Mouse (Mus musculus) right cerebral cortex, adult 18-20 months (tissue): ENCODE measurements around the gene Adam17.
"Not testable (repeated sequence)": the region's sequence is repeated elsewhere in the genome, so short reads cannot be mapped to it uniquely, and the experiment has no call there.

ENCODE experiments used
- DNase-seq: peaks from one replicate; pipeline ENCODE4 v3.0.0; 2022; ENCODE audit warnings: mixed read lengths

Gene Adam17

DNA sequence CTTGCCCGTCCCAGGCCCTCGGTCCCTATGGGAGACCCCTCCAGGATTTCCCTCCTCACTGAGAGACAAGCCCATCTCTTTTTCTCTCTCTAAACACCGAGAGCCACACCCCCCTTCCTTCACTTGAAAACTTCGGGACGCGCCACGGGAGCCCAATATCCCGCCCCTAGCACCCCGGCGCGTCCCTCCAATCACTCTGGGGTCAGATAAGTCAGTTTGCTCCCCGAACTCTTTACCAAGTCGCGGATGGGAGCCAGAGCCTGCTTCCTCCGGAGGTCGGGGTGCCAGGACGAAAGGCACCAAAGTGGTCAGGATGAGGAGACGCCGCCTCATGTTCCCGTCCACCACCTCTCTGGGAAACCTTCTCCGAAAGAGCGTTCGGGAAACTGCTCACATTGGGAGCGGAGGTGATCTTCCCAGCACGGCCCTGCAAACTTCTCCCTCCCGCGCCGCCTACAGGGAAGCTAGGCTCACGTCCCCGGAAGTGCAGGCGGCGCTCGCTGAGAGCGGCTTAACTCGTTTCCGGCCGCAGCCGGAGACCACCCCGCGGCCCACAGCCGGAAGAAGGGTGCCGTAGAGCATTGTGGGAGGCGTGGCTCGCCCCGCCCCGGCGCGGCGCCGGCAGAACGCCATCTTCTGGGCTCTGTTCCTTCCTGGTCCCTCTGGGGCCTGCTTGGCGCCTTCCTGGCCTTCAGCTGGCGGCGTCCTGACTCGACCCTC, at the start of gene Adam17:
TSS of gene Adam17 (minus strand) at position 533 of the 720 bp plus-strand sequence.
- peak; percentile 97 for DNase-seq

DNA sequence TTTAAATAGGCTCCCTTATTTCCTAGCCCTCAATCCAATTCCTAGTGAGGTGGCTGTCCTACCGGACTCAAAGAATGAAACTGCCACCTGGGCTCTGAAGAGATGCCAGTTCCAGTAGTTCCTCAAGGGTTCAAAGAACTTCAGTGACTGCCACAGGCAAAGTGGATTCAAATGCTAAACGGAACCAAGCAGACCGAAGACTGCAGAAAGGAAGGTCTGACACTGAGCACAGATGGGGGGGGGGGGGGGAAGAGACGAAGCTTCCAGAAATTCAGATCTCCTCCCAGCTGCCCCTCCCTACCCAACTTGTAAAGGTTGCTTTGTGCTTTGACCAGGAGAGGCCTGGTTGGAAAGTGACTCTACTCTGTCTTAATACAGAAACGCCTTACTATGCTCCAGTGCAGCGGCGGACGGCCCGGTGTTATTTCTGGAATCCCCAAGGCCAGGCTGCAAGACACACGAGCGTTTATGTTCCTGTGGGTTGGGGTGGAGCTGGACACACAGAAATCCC, 45.2 kb upstream of the Adam17 start:
- no peak for DNase-seq

DNA sequence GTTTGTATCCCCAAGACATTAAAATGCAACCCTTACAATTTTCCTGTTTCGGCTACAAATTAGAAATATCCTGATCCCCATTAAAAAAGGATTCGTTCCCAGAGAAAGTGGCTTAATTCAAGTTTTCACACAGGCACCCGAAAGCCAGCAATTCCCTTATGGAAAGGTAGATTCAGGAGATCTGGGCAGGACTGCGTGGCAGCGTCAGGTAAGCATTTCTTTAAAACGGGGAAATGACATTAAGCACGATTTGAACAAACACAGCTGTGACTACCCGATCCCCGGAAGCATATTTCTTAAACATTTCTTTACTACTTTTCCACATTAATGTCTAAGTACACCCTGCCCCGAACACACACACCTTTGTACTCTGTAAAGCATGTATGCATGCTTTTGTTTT, 44.7 kb upstream of the Adam17 start:
- no peak for DNase-seq

DNA sequence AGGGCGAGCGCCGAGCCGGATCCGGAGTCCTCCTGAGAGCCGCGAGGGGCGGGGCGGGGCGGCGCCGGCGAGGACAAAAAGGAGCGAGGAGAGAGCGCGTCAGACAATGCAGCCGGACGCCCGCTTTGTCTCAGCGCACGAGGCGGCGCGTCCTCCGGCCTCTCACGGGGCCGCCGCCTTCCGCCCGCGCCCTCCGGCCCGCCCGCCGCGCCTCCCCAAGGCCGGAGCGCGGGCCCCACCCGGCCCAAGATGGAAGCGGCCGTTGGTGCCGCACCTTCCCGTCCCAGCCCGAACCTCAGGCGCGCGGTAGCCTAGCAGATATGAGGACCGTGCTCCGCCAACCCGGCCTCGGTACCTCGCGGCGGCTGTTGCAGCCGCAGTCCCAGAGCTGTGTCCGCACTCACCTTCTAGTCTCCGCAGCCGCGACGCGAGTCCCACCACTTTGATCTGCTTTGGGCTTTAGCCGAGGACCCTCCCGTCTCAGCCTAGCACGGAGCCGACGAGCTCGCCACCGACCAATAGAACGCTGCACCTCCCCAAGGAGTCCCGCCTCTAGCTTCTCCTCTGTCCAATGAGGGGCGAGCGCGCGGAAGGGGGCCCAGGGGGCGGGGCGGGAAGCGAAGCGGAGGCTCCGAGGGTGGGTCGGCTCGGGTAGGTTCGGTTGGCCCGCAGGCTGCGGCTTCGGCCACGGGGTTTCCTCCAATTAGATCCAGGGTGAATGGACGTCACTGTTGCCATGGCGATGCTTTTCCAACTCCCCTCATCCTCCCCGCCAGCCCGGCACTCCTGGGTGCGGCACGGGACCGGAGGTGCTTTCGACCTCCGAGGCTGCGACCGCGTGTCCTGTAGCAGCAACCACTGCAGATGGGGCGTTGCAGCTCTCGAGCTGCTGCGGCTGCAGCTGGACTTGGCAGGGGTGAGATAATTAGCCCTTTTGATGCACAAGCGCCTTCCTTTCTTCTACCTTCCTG, 44.0 kb upstream of the Adam17 start, which contains the start of gene Ywhaq:
TSS of gene Ywhaq (minus strand) at position 538 of the 971 bp plus-strand sequence.
- peak; percentile 98 for DNase-seq

DNA sequence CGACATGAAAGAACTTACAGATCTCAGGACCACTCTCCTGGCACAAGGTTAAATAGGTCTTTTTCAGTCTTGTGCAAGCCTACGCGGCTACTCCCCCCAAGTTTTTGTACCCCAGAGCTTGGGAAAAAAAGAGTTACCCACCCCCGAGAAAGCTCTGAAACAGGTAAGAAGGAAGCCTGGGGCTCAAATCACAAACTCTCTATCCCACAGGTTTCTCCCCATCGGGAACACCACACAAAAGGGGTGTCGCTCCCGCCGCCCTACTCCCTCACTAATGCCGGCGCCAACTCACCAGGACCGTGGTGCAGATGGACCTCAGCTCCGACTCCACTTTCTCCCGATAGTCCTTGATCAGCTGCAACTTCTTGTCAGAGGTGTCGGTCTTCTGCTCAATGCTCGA, 43.1 kb upstream of the Adam17 start:
- DNase-seq, result no peak

DNA sequence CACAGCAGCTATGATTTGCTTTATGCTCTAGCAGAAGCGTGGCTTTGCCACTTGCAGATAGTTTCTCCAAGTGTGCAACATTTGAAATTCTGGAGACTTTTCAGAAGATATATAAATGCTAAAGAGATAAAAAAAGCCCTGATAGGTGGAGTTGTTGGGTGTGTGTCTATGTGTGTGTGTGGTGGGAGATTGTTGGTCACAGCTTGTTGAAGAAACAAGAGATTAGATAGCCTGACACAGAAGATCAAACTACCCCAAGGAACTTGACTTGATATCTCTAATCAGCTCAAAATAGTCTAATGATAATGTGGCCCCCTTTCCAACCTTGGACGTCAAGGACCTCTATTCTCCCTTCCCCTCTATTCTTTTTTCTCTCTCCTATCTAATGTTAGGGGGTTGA, 37.2 kb upstream of the Adam17 start:
- no peak for DNase-seq

DNA sequence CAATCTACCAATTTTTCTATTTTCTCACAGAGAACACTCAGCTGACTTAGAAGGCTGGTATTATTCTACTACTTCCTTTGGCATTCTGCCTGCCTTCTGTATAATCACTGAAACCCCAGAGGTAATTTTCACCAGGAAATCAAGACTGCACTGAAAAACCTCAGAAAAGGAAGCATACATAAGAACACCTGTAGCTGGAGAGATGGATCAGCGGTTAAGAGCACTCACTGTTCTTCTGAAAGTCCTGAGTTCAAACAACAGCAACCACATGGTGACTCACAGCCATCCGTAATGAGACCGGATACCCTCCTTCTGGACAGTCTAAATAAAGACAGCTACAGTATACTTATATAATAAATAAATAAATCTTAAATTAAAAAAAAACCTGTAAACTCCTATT, 36.2 kb upstream of the Adam17 start:
- DNase-seq, result no peak

DNA sequence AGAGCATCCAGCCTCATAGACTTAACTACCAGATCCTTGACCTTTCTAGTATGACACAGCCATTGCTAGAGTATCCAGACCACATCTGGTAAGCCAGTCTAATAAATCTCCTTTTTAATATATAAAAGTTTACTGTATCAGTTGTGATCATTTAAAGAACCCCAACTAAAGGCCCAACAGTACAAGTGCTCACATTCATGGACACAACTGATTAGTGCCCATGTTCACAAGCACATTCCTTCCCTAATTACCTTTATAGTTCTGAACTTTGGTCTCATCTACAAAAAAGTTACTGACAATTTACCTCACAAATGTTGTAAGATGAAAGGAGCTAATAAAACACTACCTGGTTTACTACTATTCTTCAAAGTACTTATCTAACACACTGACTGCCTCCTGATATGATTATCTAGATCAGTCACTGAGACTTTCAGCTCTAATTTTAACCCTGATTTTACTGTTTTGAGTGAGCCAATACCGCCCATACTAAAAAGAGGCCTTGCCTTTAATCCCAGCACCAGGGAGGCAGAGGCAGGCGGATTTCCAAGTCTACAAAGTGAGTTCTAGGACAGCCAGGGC, 35.4 kb upstream of the Adam17 start:
- no peak for DNase-seq

DNA sequence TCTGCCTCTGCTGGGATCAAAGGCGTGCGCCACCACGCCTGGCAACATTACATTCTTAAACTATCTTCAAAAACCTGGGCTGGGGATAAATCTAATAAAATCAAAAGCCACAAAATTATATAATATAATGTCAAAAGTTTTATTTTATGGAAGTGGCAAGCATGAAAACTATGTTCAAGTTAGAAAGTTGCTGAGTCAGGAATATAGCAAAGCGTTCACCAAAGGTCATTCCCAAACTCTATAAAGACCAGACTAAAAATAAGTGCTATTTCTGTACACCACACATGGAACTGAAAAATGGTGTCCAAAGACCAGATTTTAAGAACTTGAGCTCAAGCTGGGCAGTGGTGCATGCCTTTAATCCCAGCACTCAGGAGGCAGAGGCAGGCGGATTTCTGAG, 29.3 kb upstream of the Adam17 start:
- no peak for DNase-seq

DNA sequence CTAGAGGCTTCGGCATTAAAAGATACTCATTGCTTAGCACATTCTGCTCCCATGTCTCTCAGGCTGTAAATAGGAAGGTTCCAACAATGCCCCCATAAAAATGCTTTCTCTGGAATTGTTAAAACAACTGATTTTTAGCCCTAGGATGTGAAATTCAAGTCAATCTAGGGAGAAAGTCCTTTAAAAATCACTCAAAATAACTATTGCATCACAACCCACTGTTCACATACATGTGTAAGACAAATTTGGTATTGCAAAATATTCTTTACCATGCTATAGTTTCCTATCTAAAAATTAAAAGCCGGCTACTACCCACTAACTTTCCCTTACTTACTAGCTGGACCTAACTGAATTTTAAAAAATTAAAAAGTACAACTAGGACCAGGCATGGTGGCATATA, 12.8 kb upstream of the Adam17 start:
- no peak for DNase-seq

DNA sequence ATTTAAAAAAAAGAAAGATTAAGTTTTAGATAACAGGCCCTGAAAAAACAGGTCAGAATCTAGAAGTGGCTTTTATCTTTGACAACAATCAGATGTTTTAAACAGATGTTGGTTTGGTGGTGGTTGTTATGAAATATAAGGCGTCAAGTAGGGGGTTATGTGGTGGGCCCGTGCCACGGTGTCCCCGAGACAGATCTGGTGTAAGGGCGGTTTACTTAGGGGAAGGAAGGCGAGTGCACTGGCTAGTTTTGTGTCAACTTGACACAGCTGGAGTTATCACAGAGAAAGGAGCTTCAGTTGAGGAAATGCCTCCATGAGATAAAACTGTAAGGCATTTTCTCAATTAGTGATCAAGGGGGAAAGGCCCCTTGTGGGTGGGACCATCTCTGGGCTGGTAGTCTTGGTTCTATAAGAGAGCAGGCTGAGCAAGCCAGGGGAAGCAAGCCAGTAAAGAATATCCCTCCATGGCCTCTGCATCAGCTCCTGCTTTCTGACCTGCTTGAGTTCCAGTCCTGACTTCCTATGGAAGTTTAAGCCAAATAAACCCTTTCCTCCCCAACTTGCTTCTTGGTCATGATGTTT, 5.4 kb upstream of the Adam17 start:
- DNase-seq, result not testable (repeated sequence)

DNA sequence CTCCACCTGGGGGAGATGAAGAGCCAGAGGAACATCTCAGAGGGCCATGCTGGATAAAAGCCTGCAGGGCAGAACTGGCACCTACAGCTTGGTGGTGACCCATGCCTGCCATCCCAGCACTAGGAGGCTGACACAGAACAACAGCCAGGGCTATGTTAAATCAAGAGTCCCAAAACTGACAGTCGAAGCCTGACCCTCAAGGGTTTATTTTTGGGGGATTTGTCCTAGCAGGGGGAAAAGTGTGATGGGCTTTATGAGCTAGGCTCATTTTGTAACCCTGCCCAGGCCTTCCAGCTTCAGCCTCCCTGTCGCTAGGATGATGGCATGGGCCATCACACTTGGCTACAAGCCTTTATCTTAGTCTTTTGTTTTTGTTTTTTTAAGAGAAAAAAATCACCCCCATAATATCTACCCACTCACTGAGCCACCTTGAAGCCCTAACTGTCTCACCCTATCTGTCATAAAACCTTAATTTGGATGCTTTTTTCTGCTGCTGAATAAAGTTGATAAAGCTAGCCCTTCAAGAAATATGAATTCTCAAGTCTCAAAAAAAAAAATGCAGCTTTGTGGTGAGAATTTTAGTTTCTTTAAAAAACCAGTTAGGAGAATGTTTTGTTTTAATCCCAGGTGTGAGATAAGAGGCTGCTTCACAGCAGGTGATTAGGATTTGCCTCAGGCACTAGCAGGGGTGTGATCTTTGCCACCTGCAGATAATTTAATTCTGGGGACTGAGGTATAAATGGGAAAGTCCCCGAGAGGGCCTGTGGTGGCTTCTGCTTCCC, 2.1 kb upstream of the Adam17 start:
- DNase-seq, result no peak

DNA sequence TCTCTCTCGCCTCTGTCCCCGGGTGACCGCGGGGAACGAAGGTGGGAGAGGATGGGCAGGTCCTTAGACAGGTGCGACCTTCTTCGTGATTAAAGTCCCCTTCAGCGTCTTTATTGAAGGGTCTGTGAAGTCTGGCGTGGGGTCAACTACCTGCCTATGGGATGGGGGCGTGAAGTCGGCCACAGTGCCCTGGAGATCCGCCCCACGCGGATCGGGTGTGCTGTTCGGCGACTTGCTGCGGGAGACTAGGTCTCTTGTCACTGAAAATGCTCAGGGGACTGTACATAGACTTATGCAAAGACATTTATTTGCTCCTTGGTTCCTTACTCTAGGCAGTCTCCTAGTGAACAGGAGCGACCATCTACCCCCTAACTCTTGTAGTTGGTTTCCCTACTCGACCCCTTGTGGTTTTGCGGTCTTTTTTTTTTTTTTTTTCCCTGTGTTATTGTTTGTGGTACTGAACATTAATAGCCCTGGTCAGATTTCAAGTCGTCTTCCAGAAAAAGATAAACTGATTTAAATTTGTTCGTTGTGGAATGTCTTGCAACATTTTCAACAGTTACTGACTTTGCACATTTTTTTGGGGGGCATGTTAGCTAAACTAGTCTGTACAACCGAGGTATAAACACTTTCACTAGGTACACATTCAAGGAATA, 516 bp upstream of the Adam17 start:
- DNase-seq, result no peak

DNA sequence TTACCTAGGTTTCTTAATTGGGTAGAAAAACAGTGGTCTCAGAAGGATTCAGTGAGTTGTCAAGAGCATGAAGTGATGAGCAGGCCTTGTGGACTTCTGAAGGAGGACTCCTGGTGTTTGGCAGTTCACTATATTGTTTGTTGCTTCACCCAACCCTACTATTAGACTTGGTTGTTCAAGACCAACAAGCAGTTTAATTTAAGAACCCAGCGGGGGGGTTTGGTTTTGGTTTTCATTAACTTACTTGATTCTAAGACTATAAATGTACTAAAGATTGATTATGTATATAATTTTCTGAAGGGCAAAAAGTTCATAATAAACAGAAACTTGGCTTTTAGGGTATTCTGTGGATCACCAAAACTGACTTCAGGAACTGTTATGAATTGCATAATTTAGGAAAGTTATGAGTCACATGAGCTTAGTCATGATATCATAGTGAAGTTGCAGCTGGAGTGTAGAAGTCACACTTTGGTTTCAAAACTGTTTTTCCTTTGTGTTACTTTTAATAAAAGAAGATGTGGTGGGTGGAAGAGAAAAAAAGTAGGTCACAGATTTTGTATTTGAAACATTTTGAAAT, 3.3 kb downstream of the Adam17 start:
- no peak for DNase-seq

DNA sequence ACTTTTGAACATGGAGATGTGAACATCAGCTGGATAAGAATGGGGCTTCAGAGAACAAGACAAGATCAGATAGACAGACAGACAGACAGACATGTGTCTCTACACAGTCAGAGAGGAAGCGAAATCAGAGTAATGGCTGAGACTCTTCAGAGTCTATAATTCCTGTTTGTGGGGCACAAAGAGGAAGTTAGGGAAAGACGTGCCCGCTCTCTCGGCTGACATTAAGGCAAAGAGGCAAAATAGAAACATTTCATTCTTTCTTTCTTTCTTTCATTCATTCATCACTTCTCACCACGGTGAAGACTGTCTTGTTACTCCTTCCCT, 4.4 kb downstream of the Adam17 start:
- DNase-seq, result no peak

DNA sequence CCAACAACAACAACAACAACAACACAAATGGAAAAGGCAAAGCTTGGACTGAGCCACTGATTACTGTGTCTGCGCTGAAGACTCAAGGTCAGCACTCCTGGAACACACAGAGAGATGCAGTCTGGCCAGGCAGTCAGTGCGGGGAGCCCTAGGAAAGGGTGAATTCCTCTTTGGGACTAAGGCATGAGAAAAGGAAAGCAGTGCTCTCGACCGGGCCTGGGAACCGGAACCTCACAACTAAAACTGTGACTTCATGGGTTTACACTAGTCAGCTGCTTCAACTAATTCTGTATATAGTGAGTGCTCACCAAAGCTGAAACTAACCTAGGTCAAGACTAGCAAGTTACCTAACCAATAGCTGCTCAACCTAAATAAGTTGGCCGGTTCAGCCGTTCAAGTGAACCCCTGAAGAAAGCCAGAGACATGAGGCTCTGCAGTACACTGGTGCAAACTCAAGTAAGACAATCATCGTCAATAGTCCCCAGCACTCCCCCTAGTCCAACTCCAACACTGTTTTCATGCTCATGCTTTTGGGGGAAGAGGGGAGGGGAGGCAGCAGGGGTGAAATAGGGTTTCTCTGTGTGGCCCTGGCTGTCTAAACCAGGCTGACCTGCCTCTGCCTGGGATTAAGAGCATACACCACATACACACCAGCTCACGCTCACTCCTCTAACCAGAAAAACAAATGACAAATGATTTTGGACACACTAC, 4.9 kb downstream of the Adam17 start:
- no peak for DNase-seq

DNA sequence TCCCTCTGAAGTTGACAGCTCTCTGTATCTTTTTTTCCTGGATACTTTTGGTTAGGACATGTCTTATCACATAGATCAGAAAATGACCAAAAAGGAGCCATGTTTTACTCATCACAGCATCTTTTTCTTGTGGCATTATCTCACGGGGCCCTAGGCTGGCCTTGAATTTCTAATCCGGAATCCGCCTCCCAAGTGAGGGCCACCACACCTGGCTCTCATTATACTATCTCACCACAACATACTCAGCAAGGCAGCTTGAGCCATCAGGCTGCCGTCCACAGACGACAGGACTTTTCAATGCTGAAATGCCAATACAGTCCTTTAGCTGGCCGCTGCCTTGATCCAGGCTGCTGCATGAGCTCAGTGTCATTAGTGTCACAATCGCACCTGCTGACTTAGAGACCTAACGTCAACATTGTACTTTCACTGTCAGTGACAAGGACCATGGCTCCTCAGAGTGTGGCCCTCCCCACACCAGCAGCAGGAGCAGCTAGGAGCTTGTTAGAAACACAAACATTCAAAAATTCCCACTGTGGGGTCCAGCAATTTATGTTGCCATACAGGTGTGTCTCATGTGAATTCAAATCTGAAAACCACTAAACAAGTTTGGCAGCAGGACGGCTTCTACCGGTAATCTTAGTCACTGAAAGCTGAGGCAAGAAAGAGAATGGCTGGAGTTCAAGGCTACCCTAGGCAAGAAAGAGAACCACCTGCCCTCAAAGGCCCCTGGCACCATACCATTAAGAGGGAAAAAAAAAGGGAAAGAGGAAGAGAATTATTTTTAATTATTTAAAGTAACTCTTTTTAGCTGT, 8.6 kb downstream of the Adam17 start:
- no peak for DNase-seq

DNA sequence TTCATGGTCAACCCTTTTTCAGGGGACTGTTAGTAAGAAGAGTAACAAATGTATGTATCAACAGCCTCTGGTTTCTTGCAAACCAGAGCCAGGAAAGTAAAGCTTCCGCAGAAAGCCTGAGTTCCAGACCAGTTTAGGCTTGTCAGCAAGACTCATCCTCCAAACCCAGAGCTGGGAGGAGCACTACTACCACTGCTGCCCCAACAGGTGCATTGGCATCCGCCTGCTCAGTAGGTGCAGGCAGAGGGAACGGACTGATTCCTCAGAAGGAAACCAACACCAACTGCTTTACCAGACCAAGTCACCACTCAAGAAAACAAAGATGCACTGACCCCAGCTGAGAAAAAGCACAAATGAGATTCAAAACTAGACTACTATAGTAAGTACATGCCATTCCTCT, 10.2 kb downstream of the Adam17 start:
- no peak for DNase-seq

DNA sequence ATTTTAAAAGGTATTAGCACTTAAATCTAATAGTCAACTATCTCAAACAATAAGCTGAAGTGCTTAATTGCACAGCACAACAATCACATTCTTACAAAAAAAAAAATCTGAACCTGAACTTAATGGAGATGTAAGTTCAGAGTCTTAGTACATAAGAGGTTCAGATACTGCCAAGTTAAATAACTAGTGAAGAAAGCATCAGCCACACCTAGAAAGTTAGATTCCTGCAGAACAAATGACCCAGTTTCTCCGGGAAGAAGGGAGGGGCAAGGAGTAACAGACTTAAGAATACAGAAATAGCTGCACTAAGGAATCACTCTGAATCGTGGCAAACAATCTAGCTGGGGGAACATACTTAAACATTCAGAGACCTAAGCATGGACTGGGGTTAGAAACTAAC, 10.7 kb downstream of the Adam17 start:
- DNase-seq, result no peak

DNA sequence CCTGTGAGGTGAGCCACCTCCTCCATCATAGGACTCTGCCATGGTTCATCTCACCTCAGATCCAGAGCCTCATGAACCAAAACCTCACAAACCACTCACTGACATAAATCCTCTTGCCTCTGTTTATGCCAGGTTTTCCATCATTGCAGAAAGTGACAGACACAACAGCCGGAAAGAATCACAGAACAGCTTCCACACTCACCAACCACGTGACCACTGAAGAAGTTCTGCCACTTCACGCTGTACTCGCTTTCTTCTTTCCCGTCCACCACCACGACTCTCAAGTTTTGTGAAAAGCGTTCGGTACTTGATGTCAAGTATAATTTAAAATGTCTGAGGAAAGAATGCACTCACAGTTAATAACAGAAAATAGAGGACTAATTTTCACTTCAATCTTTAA, 19.8 kb downstream of the Adam17 start:
- no peak for DNase-seq
